Mouse (Mus musculus): Measurements from ENCODE around the gene Kctd2.
"Not testable (repeated sequence)": the region's sequence is repeated elsewhere in the genome, so short reads cannot be mapped to it uniquely, and the experiment has no call there.

The Kctd2 gene

DNA sequence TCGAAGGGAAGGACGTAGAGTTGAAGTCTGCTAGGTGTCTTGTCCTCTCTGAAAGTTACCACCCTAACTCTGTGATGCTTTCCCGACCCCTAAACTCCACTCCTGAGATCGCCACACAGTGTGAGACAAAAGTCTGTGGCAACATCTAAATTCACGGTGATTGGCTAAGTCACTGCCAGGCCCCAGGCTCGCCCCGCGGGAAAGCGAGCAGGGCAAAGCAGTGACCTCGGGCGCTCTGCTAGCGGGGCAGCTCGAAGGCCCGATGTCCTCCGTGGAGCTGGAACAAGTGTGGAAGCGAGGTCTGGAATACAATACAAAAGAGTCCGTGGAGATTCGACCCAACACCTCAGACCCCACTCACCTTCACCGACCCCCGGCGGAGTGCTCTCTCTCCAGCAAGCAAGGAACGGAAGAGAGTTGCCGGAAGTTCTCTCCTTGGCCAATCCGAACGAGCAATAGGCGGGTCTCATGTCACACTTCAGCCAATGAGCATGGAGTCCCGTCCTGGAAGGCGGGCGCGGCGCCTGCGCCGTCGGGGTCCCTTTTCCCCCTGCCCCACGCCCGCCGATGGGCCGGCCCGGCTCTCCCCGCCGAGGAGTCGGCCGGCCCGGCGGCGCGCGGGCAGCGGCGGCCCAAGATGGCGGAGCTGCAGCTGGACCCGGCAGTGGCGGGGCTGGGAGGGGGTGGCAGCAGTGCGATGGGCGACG lies at the start of gene Kctd2, which contains the start of gene Atp5h:
Gene Kctd2, plus strand, starts transcription at position 598 of the 707 bp plus-strand sequence.
Gene Atp5h, minus strand, starts transcription at position 432 of the 707 bp plus-strand sequence.
- in situ Hi-C loops (cut with MboI; ENCODE audit: low sequenced_read_pairs): no loop called here

DNA sequence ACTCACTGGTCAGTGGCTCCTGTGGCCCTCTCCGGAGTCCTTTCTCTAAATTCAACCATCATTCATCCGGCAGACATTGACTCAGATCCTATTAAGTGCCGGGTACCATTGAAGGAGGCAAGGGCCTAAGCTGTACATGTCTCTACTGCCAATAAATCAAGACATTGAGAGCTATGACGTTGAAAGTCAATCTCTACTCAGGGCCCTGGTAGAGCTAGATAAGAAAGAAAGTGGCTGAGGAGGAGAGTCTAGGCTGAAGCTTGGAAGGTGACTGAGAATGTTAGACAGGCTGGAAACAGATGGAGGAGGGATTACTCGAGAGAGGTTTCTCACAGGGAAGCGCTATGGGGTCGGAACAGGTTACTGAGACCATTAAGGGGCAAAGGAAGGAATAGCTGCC lies 49.6 kb upstream of the Kctd2 start:
- in situ Hi-C loops (cut with MboI; ENCODE audit: low sequenced_read_pairs): no loop called here

DNA sequence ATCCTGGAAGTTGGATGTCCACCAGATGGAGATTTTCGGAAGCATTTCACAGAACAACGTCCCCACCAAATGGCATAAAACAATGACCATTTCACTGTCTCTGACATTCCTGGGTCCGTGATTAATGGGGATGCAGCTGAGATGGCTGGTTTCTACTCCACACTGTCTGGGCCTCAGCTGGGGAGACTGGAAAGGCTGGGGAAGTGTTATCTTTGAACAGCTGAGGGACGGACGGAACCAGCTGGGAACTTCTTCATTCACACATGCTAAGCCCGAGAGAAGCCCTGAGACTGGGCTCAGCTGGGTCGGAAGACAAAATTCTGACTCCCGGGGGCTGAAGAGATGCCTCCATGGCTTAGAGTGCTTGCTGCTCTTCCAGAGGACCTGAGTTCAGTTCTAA lies 48.6 kb upstream of the Kctd2 start:
- in situ Hi-C loops (cut with MboI; ENCODE audit: low sequenced_read_pairs): no loop called here

DNA sequence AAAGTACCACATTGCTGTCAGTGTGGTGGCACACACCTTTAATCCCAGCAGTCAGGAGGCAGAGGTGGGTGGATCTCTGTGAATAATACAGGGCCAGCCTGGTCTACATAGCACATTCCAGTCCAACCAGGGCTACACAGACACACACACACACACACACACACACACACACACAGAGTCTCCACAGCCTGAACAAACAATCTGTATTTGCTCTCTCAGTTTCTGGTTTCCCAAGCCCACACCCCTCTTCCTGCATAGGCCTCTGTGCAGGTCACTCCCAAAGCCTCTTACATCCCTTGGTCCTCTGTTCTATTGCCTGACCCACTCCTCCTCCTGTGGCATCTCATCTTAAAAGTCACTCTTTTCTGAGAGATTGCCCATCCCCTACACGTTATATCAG lies 47.9 kb upstream of the Kctd2 start:
- in situ Hi-C loops (cut with MboI; ENCODE audit: low sequenced_read_pairs): no loop called here

DNA sequence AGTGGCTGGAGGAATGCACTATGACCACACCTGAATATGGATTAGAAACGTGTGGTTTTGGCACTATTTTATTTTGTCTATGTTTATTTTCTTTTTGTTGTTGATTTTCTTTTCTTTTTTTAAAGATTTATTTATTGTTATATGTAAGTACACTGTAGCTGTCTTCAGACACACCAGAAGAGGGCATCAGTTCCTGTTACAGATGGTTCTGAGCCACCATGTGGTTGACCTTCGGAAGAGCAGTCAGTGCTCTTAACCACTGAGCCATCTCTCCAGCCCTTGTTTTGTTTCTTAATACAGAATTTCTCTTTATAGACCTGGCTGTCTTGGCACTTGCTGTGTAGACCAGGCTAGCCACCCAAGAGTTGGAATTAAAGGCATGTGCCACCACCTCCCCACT lies 47.2 kb upstream of the Kctd2 start:
- in situ Hi-C loops (cut with MboI; ENCODE audit: low sequenced_read_pairs): no loop called here

DNA sequence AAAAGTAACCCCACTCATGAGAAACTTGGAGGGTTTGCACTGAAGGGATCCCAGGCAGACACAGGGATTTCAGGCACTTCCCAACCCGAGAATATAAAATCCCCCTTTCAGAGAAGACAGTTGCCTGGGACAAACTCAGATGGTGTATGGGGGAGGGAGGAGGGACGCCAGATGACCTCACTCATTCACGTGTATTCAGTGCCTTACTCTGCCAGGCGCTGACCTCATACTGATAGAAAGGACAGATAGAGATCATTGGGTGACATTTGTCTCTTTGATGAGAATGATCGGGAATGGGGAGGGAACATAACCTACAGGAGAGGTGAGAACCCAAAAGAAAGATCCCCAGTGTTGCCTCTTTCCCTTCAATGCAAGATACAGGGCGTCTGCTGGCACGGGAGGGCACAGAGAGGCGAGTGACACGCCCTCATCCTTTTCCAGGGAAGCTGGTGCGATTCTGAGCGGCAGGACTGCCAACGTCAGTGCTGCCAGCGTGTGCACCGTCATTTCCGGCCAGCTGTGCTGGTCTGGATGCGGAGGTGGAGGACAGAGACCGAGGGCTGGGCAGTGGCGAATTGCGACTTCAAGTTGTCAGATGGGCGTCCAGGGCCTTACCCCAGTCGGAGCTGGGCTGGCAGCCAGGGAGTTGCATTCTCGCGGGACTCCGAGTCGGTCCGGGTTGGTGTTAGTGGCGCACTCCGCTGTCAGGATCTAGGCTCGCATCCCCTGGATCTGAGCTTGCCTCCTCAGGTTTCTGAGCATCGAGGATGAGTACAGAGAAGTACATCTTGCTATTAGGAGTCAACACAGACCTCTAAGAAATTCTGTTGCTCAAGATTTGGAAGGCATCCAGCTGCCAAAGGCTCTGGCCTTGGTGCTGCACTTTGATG lies 45.9 kb upstream of the Kctd2 start:
- in situ Hi-C loops (cut with MboI; ENCODE audit: low sequenced_read_pairs): no loop called here

DNA sequence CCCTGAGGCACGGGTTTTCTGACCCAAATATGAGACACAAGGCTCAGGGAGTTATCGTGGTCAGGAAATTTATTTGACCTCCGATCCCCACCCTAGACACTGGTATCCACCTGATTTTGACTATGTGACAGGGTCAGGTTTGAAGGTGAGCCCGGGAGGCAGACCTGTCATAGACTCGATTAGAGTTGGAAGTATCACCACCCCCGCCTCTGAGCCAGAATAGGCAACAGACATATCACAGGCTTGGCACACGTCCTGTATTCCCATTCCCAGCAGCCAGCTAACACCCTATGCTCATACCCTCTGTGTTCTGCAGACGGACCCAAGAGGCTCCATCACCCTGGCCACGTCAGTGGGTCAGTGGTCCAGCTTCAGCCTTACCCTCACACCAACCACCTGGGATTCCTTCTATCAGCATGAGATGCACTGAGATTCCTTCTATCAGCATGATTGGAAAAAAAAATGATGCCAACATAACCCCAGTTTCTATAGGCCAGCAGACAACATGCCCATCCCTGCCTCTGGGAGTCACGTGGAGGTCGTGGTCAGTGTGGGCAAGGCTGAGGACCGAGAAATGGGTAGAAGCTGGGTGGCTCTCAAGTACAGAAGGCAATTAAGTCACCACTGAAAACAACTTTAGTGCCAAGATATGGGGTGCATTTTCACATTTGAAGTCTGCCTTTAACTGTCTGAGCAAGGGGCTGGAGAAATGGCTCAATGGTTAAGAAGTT lies 45.1 kb upstream of the Kctd2 start:
- in situ Hi-C loops (cut with MboI; ENCODE audit: low sequenced_read_pairs): no loop called here

DNA sequence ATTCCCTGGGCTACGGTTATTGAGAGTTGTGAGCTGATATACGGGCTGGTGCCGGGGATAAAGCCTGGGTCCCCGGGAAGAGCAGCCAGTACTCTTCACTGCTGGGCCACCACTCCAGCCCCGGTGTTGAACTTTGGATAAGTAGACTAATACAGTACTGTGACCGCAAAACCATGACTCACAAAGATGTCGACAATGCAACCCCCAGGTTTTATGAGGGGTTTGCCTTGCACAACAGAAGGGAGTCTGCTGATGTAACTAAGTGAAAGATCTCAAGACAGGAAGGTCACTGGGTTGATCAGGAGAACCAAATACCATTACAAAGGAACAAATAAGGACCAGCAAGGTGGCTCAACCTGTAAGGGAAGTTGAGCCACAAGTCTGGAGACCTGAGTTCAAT lies 43.2 kb upstream of the Kctd2 start:
- in situ Hi-C loops (cut with MboI; ENCODE audit: low sequenced_read_pairs): no loop called here

DNA sequence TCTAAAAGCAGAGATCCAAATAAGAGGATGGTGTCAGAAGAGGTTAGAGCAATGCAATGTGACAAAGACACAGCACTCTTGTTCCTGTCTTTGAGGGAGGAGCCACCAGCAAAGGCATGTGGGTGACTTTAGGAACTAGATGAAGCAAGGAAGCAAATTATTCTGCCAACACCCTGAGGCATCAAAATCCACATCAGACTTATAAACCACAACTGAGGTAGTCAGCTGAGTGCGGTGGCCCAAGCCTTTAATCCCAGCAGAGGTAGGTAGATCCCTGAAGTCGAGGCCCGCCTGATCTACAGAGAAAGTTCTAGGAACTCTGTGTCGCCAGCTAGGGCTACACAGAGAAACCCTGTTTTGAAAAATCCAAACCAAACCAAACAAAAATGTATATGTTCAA lies 42.7 kb upstream of the Kctd2 start:
- in situ Hi-C loops (cut with MboI; ENCODE audit: low sequenced_read_pairs): no loop called here

DNA sequence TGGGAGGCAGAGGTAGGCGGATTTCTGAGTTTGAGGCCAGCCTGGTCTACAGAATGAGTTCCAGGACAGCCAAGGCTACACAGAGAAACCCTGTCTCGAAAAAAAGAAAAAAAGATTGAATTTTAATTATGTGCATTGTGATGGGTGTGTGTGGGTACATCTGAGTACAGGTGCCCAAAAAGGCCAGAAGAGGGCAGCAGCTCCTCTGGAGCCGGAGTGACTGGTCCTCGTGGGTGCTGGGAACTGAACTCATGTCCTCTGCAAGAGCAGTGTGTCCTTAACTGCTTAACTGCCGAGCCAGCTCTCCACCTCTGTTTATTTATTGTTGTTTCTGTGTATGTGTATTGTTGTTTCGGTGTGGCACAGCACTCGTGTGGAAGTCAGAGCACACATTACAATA lies 42.1 kb upstream of the Kctd2 start:
- in situ Hi-C loops (cut with MboI; ENCODE audit: low sequenced_read_pairs): no loop called here

DNA sequence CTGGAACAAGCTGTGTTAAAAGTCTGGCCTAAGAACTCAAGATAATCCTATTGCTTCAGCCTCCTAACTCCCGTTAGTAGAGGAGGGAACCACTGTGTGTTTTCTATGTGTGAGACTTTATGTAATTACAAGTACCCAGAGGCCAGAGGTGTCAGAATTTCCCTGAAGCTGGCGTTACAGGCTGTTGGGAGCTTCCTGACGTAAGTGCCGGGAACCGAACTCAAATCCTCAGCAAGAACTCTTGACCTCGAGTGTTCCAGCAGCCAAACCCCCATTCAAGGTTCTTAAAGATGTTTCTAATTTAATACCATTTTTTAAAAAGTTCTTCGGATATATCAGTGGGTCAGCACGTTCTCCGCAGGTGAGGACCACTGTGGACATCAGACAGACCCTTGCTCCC lies 38.7 kb upstream of the Kctd2 start:
- in situ Hi-C loops (cut with MboI; ENCODE audit: low sequenced_read_pairs): no loop called here

DNA sequence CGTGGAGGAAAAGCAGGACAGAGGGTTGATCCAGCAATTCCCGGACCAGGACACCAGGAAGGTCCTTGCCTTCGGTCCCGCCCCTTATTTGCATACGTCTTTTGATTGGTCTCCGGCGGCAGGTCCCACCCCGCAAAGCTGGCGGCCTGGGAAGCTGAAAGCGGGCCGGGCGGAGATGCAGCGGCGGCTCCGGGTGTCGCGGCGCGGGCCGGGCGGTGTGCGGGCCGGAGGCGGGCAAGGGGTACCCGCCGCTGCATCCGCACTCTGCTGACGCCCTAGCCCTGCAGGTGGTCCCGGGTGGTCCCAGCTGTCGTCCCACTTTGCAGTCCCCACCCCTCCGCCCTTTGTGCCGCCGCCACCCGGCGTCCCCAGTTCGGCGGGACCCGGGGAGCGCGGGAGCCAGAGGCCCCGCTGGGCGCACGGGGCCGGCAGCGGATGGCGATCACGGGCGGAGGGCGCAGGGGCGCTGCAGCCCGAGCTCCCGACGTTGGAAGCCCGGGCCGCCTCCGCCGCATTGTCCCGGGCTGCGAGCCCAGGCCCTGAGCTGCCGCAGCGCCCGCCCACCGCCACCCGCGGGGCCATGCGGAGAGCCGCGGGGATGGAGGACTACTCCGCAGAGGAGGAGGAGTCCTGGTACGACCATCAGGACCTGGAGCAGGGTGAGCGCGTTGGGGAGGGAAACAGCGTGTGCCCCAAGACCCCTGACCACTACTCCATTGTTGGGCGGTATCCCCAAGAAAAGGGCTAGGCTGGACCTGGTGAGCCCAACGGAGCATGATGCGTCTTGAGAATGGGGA lies 38.0 kb upstream of the Kctd2 start, which contains the start of gene Cdr2l:
Gene Cdr2l, plus strand, starts transcription at position 174 of the 797 bp plus-strand sequence.
- in situ Hi-C loops (cut with MboI; ENCODE audit: low sequenced_read_pairs): no loop called here

DNA sequence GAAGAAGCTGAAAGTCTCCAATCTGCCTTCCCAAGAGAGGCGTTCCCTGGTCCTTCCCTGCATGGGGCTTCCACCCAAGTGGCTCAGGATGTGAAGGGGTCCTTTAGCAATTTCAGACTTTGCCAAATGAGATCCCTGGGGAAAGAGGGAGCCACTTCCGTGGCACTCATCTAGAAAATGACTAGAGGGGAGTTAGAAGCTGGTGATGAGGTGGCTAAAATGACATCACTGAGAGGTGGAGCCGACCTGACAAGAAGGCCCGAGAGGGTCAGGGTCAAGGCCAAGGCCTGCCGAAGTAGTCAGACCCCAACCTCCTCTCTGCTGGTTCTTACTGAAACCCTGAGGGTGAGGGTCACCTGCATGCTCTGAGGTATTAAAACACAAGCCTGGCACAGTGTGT lies 37.0 kb upstream of the Kctd2 start:
- in situ Hi-C loops (cut with MboI; ENCODE audit: low sequenced_read_pairs): no loop called here

DNA sequence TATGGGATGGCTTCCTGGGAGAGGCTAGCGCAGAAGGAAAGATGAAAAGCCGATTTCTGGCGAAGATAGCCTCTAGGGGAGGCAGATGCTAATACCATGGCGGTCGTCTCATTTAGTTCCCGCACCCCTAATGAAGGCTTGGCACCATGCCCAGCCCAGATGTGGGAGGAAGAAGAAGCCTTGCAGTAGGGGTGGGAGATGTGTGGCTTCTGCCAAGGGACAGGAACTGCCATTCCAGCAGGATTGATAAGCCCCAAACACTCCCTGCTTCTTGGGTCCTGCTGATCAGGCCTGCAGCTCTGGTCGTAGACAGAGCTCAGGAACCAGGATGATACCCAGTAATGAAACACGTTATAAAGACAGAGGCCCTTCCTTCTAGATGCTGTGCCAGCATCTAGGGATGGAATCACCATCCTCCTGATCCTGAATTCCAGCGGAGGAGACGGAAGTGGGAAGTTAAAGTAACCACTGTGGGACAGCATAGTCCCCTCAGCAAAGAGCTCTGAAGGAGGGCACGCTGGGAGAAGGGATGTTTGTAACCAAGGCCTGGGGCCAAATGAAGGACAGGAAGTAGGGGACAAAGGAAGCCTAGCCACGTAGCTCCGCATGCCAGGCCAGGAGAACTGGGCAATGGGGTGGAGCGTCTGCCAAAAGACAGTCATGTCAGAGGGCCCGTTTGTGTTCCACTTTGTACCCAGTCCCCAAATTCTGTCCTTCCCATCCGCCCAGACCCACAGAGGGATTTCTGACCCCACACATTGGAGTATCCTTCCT lies 36.0 kb upstream of the Kctd2 start:
- in situ Hi-C loops (cut with MboI; ENCODE audit: low sequenced_read_pairs): no loop called here

DNA sequence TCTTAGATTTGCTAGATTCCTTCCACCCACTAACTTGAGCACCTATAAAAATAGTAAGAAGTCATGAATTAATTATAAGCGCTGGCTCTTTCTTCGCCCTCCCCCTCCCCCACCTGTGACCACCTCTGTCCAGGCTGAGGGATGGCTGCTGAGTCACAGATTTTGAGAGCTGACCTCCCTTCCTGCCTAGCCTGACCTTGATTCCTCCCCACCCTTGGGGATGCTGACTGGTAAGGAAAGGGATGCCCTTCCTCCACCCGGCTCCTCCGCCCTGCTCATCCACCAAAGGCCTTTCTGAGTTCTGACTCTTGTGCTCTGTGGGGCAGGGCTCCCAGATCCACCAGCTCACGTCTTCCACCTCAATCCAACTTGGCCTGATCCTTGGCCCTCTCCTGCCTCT lies 35.3 kb upstream of the Kctd2 start:
- in situ Hi-C loops (cut with MboI; ENCODE audit: low sequenced_read_pairs): no loop called here

DNA sequence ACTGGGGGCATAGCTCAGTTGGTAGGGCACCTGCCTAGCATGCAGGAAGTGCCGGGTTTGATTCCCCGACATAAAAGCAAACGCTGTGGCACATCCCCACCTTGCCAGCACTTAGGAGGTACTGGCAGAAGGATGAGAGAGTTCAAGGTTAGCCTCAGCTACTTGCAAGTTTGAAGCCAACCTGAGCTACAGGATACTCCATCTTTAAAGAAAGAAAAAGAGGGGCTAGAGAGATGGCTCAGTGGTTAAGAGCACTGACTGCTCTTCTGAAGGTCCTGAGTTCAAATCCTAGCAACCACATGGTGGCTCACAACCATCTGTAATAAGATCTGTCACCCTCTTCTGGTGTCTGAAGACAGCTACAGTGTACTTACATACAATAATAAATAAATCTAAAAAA lies 33.1 kb upstream of the Kctd2 start:
- in situ Hi-C loops (cut with MboI; ENCODE audit: low sequenced_read_pairs): not testable (repeated sequence)

DNA sequence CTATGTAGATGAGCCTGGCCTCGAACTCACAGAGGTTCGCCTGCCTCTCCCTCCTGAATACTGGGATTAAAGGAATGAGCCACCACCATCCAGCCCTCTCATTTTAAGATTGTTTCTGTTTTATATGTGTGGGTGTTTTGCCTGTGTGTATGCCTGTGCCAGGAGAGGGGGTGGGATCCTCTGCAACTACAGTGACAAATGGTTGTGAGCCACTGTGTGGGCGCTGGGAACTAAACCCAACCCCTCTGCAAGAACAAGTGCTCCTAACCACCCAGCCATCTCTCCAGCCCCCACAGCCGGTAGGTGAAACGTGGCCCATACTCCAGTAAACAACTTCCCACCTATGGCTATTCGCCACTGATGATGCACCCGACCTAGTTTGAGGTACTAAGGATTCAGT lies 28.6 kb upstream of the Kctd2 start:
- in situ Hi-C loops (cut with MboI; ENCODE audit: low sequenced_read_pairs): no loop called here

DNA sequence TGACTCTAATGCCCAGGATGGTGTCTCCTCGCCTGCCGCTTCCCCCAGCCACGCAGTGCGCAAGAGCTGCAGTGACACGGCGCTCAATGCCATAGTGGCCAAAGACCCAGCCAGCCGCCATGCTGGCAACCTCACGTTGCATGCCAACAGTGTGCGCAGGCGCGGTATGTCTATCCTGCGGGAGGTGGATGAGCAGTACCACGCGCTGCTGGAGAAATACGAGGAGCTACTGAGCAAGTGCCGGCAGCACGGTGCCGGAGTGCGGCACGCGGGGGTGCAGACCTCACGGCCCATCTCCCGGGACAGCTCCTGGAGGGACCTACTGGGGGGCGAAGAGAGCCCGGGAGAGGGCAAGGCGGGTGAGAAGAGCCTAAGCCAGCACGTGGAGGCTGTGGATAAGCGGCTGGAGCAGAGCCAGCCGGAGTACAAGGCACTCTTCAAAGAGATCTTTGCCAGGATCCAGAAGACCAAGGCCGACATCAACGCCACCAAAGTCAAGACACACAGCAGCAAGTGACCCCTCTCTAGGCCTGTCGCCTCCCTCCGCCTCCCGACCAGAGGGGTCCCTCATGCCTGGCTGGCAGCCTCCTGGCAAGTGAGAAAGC lies 26.1 kb upstream of the Kctd2 start:
- in situ Hi-C loops (cut with MboI; ENCODE audit: low sequenced_read_pairs): no loop called here

DNA sequence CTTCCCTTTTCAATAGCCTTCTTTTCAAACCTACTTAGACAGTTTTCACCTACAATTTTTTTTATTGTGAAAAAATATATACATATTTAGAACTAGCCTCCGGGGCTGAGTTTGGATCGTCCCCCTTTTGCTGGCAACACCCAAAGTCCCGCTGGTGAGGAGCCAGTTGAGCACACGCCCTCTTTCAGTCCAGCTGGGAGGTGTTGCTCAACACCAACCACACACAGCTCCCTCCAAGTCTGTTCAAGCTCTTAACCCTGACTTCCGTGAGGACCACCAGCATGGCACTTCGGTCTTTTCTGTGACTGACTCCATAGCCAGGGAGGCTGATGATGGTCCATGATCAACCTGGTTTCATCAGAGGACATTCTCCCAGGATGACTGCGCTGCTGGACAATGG lies 21.8 kb upstream of the Kctd2 start:
- in situ Hi-C loops (cut with MboI; ENCODE audit: low sequenced_read_pairs): no loop called here

DNA sequence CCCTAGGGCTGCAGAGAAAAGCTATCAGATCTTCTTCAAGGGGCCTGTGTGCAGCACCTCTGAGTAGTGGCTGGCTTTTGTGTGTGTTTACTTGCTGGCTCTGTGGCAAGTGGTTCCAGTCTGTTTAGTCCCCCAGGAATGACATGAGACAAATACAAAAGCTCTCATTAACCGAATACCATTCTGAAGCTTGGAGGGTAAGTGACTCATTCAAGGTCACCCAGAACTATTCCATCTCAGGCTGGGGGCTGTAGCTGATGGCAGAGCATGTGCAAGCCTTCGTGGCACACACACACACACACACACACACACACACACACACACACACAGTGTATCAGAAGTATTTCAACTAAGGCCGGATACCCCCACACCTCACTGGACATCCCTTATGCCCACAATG lies 19.8 kb upstream of the Kctd2 start:
- in situ Hi-C loops (cut with MboI; ENCODE audit: low sequenced_read_pairs): no loop called here

Measured in CH12F3 (cell line).